Mouse (Mus musculus) spleen, adult 2 months (tissue): ENCODE results near the gene Tex21. TPM values are rescaled to one million over a fixed set of nuclear protein-coding genes. Genes with fewer than 3 reads are reported as not detected.
A peak's percentile ranks its signal among the peaks of the same experiment; 100 is the strongest.

ENCODE experiments used
- DNase-seq, 2 experiments: peaks; one replicate each; pipeline versions ENCODE4 v3.0.0 to v3.0.0-alpha.2; 2012 to 2021; ENCODE audit warnings: low spot score in 2 of 2, low read depth in 1 of 2
- H3K27ac ChIP-seq: fragments of 200-500 bp; 2 replicates; pipeline ENCODE4 v1.5.1; 2012; ENCODE audit warnings: low read length, inconsistent platforms; ENCODE audit not compliant: insufficient read depth
- H3K27me3 ChIP-seq: fragments of 200-500 bp; 2 replicates; pipeline ENCODE4 v1.6.1; 2012; ENCODE audit warnings: mild to moderate bottlenecking, moderate library complexity, low read length, inconsistent platforms; ENCODE audit not compliant: control insufficient read depth, insufficient read depth
- H3K36me3 ChIP-seq: fragments of 200-500 bp; 2 replicates; pipeline ENCODE4 v1.6.1; 2012; ENCODE audit warnings: mild to moderate bottlenecking, low read length, inconsistent platforms; ENCODE audit not compliant: control insufficient read depth, insufficient read depth
- H3K4me1 ChIP-seq: fragments of 200-500 bp; 2 replicates; pipeline ENCODE4 v1.6.1; 2011; ENCODE audit warnings: inconsistent platforms; ENCODE audit not compliant: control insufficient read depth, insufficient read depth, insufficient read length
- H3K4me3 ChIP-seq: fragments of 200-500 bp; 2 replicates; pipeline ENCODE4 v1.5.1; 2011; ENCODE audit warnings: mild to moderate bottlenecking, inconsistent platforms; ENCODE audit not compliant: insufficient read depth, insufficient read length; ENCODE audit errors: extremely low read depth
- CTCF ChIP-seq: fragments of 200-500 bp; IDR thresholded peaks from 2 replicates; pipeline ENCODE4 v1.5.1; 2011; ENCODE audit warnings: mild to moderate bottlenecking, inconsistent platforms; ENCODE audit not compliant: insufficient read depth, insufficient read length, insufficient replicate concordance; ENCODE audit errors: extremely low read depth
- POLR2A ChIP-seq: fragments of 200-500 bp; IDR thresholded peaks from 2 replicates; pipeline ENCODE4 v1.6.1; 2011; ENCODE audit warnings: low read depth, low read length, inconsistent platforms
- WGBS: fragments of 180-500 bp; shearing (Covaris S2); methylation state at CpG from one replicate; pipeline ENCODE4 v1.1.7; 2018; 5-methylcytosine and 5-hydroxymethylcytosine counted together
- polyA plus RNA-seq: library from polyadenylated mRNA; depleted of rRNA; stranded (reverse); fragments of >200 nt; gene quantifications from 2 replicates; pipeline ENCODE4 v1.2.3, GENCODE M21; 2012

Gene Tex21
- polyA plus RNA-seq, 1 experiment, result not detected

DNA sequence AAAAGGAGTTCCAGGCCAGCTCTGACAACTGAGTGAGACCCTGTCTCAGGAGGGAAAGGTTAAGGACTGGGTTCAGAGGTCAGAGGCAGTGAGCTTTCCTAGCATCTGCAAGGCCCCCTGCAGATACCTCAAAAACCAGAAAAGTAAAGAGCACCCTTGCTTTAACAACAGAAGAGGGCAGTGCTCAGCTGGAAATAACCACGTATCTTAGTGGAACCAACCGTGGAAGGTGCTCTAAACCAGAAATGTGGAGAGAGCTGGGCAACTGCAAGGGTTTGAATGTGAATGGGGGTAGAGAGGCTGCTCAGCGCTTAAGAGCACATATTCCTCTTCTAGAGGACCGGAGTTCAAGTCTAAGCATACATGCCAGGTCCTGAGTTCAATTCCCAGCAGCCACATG is 46.2 kb downstream of the Tex21 start:
- DNase-seq, result no peak
- Histone ChIP-seq H3K36me3 (no peaks in the 10 kb centered on the region), H3K27ac (no peak overlapping the region), H3K4me3 (no peak overlapping the region), H3K27me3 (no peaks in the 10 kb centered on the region; the same call in 1 of the 2 replicates), H3K4me1 (no peaks in the 10 kb centered on the region; the same call in 1 of the 2 replicates)
- 73% methylated on average over 4 of the region's 4 CpGs for WGBS
- no peak for TF ChIP-seq POLR2A
- no peak for TF ChIP-seq CTCF

DNA sequence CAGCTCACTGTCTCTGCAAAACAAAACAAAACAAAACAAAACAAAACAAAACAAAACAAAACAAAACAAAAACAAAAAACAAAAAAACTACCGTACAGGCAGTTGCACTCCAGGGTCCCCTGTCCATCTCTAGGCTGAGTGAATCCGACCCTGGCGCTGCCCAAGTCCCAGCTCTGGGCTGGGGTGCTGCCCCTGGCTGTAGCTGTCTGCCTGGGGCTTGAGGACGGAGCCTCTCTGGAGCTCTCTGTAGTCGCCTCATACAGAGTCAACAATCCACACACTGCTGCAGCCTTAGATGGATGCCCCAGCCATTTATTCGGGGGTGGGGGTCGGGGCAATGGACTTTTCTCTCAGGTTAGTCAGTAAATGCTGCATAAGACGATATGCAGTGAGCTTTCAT is 49.5 kb downstream of the Tex21 start:
- H3K27ac ChIP-seq, result no peak overlapping the region
- TF ChIP-seq CTCF (no peak), POLR2A (no peak)
- no peaks in the 10 kb centered on the region for H3K36me3 ChIP-seq
- H3K4me1 ChIP-seq, result no peaks in the 10 kb centered on the region; the same call in 1 of the 2 replicates
- no peak overlapping the region for H3K4me3 ChIP-seq
- no peak for DNase-seq
- WGBS, result 69% methylated on average over 8 of the region's 8 CpGs
- H3K27me3 ChIP-seq, result no peaks in the 10 kb centered on the region; the same call in 1 of the 2 replicates

DNA sequence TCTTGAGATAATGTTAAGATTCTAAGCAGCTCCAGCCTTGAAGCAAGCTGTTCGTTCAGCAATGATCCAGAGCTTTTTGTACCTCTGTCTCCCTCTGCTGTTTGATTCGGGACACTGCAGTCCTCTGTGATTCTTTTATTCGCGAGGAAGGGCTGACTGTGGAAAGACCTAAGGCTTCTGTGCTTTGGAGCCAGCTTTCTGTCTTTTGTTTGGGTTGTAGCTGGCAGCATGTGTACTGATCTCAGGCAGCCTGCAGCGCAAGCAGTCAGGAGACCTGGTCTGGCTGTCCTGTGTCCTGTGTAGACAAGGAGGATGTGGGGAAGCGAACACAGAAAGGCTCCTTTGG is 49.9 kb downstream of the Tex21 start:
- no peak overlapping the region for H3K27ac ChIP-seq
- DNase-seq, result peak; percentile 50 to 61
- no peaks in the 10 kb centered on the region for H3K36me3 ChIP-seq
- no peak overlapping the region for H3K4me3 ChIP-seq
- TF ChIP-seq CTCF (peak; percentile 71; the same call in 1 of the 2 replicates), POLR2A (no peak)
- 15% methylated on average over 6 of the region's 6 CpGs for WGBS
- no peaks in the 10 kb centered on the region for H3K27me3 ChIP-seq
- no peaks in the 10 kb centered on the region; the same call in 1 of the 2 replicates for H3K4me1 ChIP-seq

DNA sequence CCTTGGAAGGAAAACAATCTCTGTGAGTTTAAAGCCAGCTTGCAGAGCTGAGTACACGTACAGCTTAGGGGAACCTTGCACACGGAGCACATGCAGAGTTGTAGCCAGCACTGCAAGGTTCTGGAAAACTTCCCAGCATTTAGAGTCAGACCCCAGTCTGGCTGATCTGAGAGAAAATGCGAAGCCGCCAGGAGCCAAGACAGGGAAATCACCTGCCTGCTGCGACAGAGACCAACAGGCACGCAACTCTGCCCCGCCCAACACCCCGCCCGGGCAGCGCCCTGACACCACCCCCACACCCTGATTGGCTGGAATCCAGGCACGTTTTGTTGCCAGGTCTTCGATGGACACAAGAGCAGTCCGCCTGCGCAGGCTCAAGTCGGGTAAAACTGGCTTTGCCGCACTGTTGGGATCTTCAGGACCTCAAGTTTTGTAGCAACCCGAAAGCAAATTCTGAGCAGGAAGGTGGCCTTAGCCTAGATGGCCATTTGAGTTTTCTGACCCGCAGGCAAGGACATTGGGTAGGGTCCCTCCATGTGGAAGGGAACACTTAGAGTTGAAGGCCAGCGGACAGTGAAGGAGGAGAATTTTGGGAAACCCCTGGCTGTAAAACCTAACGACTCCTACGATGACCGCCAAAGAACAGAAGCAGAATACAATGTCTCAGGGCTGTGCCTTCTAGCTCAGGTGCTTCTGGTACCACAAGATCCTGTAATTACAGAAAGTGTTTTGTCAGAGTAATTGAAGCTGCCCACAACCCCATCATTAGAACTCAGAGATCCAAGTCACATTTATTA is 50.4 kb downstream of the Tex21 start:
- H3K4me1 ChIP-seq, result no peaks in the 10 kb centered on the region; the same call in 1 of the 2 replicates
- H3K27ac ChIP-seq, result no peak overlapping the region
- TF ChIP-seq CTCF, result no peak
- no peak for TF ChIP-seq POLR2A
- no peaks in the 10 kb centered on the region for H3K36me3 ChIP-seq
- H3K4me3 ChIP-seq, result peak overlapping the region; percentile 40; the same call in 1 of the 2 replicates
- H3K27me3 ChIP-seq, result no peaks in the 10 kb centered on the region
- 3% methylated on average over 22 of the region's 22 CpGs for WGBS
- peak; percentile 22 to 76 for DNase-seq

DNA sequence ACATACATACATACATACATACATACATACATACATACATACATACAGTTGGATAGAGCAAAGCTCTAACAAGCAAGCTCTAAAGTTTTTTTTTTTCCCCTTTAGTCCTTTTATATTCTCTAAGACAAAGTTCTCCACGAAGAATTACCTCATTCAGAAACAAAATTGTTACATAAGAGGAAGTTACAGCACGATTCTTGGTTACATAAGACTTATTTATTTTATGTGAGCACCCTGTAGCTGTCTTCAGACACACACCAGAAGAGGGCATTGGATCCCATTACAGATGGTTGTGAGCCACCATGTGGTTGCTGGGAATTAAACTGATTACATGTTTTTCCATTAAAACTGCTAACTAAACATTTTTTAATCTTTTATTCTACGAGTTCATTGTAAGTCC is 52.0 kb downstream of the Tex21 start:
- Histone ChIP-seq H3K27ac (no peak overlapping the region), H3K27me3 (no peaks in the 10 kb centered on the region), H3K4me1 (no peaks in the 10 kb centered on the region; the same call in 1 of the 2 replicates), H3K4me3 (no peak overlapping the region), H3K36me3 (no peaks in the 10 kb centered on the region)
- TF ChIP-seq CTCF (no peak), POLR2A (no peak)
- WGBS, result 28% methylated on average over 3 of the region's 3 CpGs
- DNase-seq, result no peak

DNA sequence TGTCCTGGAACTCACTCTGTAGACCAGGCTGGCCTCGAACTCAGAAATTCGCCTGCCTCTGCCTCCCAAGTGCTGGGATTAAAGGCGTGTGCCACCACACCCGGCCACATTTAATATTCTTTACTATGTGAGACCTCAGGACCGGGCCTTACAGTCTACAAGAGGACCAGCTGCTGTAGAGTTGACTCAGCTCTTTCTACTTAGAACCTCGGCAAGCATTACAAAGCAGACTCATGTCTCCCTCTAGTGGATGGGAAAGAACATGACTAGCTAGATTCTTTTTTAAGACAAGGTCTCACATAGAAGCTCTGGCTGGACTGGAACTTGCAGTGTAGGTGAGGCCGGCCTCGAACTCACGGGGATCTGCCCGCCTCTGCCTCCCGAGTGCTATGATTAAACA is 55.6 kb downstream of the Tex21 start:
- DNase-seq, result peak in 1 of 2 experiments; percentile 23
- WGBS, result 39% methylated on average over 11 of the region's 11 CpGs
- Histone ChIP-seq H3K27ac (no peak overlapping the region), H3K4me1 (no peaks in the 10 kb centered on the region), H3K36me3 (no peaks in the 10 kb centered on the region), H3K4me3 (no peak overlapping the region), H3K27me3 (no peaks in the 10 kb centered on the region)
- no peak for TF ChIP-seq CTCF
- no peak for TF ChIP-seq POLR2A

DNA sequence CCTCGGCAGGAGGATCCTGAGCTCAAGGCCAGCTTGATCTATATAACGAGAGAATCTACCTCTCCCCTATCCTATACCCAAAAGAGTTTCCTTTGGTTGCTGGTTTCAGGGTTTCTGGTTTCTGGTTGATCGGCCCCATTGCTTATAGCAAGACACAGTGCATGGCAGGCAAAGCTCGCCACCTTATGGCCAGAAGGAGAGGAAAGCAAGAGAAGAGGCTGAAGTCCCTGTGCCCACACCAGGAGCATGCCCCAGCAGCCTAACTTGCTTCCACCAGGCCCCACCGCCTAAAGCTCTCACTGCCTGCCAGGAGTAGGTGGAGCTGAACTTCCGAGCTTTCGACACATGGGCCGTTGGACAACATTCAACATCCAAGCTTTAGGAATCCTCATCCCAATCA is 58.7 kb downstream of the Tex21 start:
- no peak for DNase-seq
- H3K27ac ChIP-seq, result no peak overlapping the region
- no peaks in the 10 kb centered on the region for H3K4me1 ChIP-seq
- no peak for TF ChIP-seq CTCF
- H3K36me3 ChIP-seq, result no peaks in the 10 kb centered on the region
- no peaks in the 10 kb centered on the region for H3K27me3 ChIP-seq
- WGBS, result 52% methylated on average over 8 of the region's 8 CpGs
- H3K4me3 ChIP-seq, result no peak overlapping the region
